Mouse (Mus musculus): ENCODE data around the gene Gm13694. TPM values are rescaled to one million over a fixed set of nuclear protein-coding genes. Genes with fewer than 3 reads are reported as not detected.
"Not testable (repeated sequence)": the region's sequence is repeated elsewhere in the genome, so short reads cannot be mapped to it uniquely, and the experiment has no call there.

Gm13694 gene
- polyA plus RNA-seq (2012; rRNA removed): not detected in 2 replicates

- DNase-seq (ENCODE audit: extremely low spot score in 1 of 2, low spot score in 1 of 2): not testable (repeated sequence)
Observed at GRCm38 (mm10) chr2:83978633-83979032, at the start of gene Gm13694. Gene Gm13694 (plus strand): TSS chr2:83978933.

GRCm38 (mm10) chr2:83929478-83930088 is 49.1 kb upstream of the Gm13694 start:
- no peak for DNase-seq (ENCODE audit: extremely low spot score in 1 of 2, low spot score in 1 of 2)

GRCm38 (mm10) chr2:83940931-83941361 is 37.8 kb upstream of the Gm13694 start, which contains the start of gene Zswim2:
Gene Zswim2 (minus strand): TSS chr2:83941228.
- peak; percentile 90 to 95 for DNase-seq (ENCODE audit: extremely low spot score in 1 of 2, low spot score in 1 of 2)

- DNase-seq (ENCODE audit: extremely low spot score in 1 of 2, low spot score in 1 of 2): no peak
Observed at GRCm38 (mm10) chr2:83941378-83941777, 37.4 kb upstream of the Gm13694 start.

- no peak for DNase-seq (ENCODE audit: extremely low spot score in 1 of 2, low spot score in 1 of 2)
Observed at GRCm38 (mm10) chr2:83941792-83942191, 36.9 kb upstream of the Gm13694 start.

GRCm38 (mm10) chr2:83955393-83955792 is 23.3 kb upstream of the Gm13694 start, which contains the start of gene Gm13698:
Gene Gm13698 (plus strand): TSS chr2:83955693.
- DNase-seq (ENCODE audit: extremely low spot score in 1 of 2, low spot score in 1 of 2): not testable (repeated sequence)

- DNase-seq (ENCODE audit: extremely low spot score in 1 of 2, low spot score in 1 of 2): not testable (repeated sequence)
Observed at GRCm38 (mm10) chr2:83961203-83961602, 17.5 kb upstream of the Gm13694 start, which contains the start of gene Gm13693. Gene Gm13693 (plus strand): TSS chr2:83961503.

- not testable (repeated sequence) for DNase-seq (ENCODE audit: extremely low spot score in 1 of 2, low spot score in 1 of 2)
Observed at GRCm38 (mm10) chr2:83967013-83967412, 11.7 kb upstream of the Gm13694 start, which contains the start of gene Gm13695. Gene Gm13695 (plus strand): TSS chr2:83967313.

GRCm38 (mm10) chr2:83972823-83973222 is 5.9 kb upstream of the Gm13694 start, which contains the start of gene Gm13696:
Gene Gm13696 (plus strand): TSS chr2:83973123.
- not testable (repeated sequence) for DNase-seq (ENCODE audit: extremely low spot score in 1 of 2, low spot score in 1 of 2)

GRCm38 (mm10) chr2:83984443-83984842 is 5.7 kb downstream of the Gm13694 start, which contains the start of gene Gm13697:
Gene Gm13697 (plus strand): TSS chr2:83984743.
- DNase-seq (ENCODE audit: extremely low spot score in 1 of 2, low spot score in 1 of 2): not testable (repeated sequence)

- DNase-seq (ENCODE audit: extremely low spot score in 1 of 2, low spot score in 1 of 2): not testable (repeated sequence)
Observed at GRCm38 (mm10) chr2:83990253-83990652, 11.5 kb downstream of the Gm13694 start, which contains the start of gene Gm13691. Gene Gm13691 (plus strand): TSS chr2:83990553.

- DNase-seq (ENCODE audit: extremely low spot score in 1 of 2, low spot score in 1 of 2): not testable (repeated sequence)
Observed at GRCm38 (mm10) chr2:83993639-83994255, 15.0 kb downstream of the Gm13694 start.

- DNase-seq (ENCODE audit: extremely low spot score in 1 of 2, low spot score in 1 of 2): not testable (repeated sequence)
Observed at GRCm38 (mm10) chr2:83994526-83994925, 15.8 kb downstream of the Gm13694 start.

- no peak for DNase-seq (ENCODE audit: extremely low spot score in 1 of 2, low spot score in 1 of 2)
Observed at GRCm38 (mm10) chr2:84008913-84009312, 30.2 kb downstream of the Gm13694 start.

GRCm38 (mm10) chr2:84009818-84010217 is 31.1 kb downstream of the Gm13694 start:
- DNase-seq (ENCODE audit: extremely low spot score in 1 of 2, low spot score in 1 of 2): no peak

- no peak for DNase-seq (ENCODE audit: extremely low spot score in 1 of 2, low spot score in 1 of 2)
Observed at GRCm38 (mm10) chr2:84014572-84014971, 35.8 kb downstream of the Gm13694 start.

GRCm38 (mm10) chr2:84016291-84016690 is 37.6 kb downstream of the Gm13694 start:
- not testable (repeated sequence) for DNase-seq (ENCODE audit: extremely low spot score in 1 of 2, low spot score in 1 of 2)

- DNase-seq (ENCODE audit: extremely low spot score in 1 of 2, low spot score in 1 of 2): no peak
Observed at GRCm38 (mm10) chr2:84018330-84018729, 39.6 kb downstream of the Gm13694 start.

- DNase-seq (ENCODE audit: extremely low spot score in 1 of 2, low spot score in 1 of 2): no peak
Observed at GRCm38 (mm10) chr2:84019519-84020305, 41.0 kb downstream of the Gm13694 start.

- DNase-seq (ENCODE audit: extremely low spot score in 1 of 2, low spot score in 1 of 2): peak in 1 of 2 experiments; percentile 27
Observed at GRCm38 (mm10) chr2:84021930-84022329, 43.2 kb downstream of the Gm13694 start.

- peak; percentile 52 to 71 for DNase-seq (ENCODE audit: extremely low spot score in 1 of 2, low spot score in 1 of 2)
Observed at GRCm38 (mm10) chr2:84022905-84023304, 44.2 kb downstream of the Gm13694 start.
